Mouse (Mus musculus): Measurements from ENCODE around the gene Slc10a6. TPM values are rescaled to one million over a fixed set of nuclear protein-coding genes. Genes with fewer than 3 reads are reported as not detected.

Gene Slc10a6
- total RNA-seq, 2 experiments from 2014 or later, result 0.29 to 0.59 TPM

GRCm38 (mm10) chr5:103620301-103620973, 8.8 kb downstream of the Slc10a6 start:
- no peak for DNase-seq (ENCODE audit: low spot score in 2 of 2)

- DNase-seq (ENCODE audit: low spot score in 2 of 2), result no peak
These were observed 12.0 kb downstream of the Slc10a6 start for GRCm38 (mm10) chr5:103617191-103617590.

- no peak for DNase-seq (ENCODE audit: low spot score in 2 of 2)
These were observed 14.8 kb downstream of the Slc10a6 start for GRCm38 (mm10) chr5:103614356-103614755.

- no peak for DNase-seq (ENCODE audit: low spot score in 2 of 2)
These were observed 16.9 kb downstream of the Slc10a6 start for GRCm38 (mm10) chr5:103612316-103612715.

GRCm38 (mm10) chr5:103610856-103611472, 18.2 kb downstream of the Slc10a6 start:
- no peak for DNase-seq (ENCODE audit: low spot score in 2 of 2)

GRCm38 (mm10) chr5:103610148-103610547, 19.1 kb downstream of the Slc10a6 start:
- no peak for DNase-seq (ENCODE audit: low spot score in 2 of 2)

- no peak for DNase-seq (ENCODE audit: low spot score in 2 of 2)
These were observed 23.5 kb downstream of the Slc10a6 start for GRCm38 (mm10) chr5:103605707-103606106.

GRCm38 (mm10) chr5:103603115-103603893, 25.9 kb downstream of the Slc10a6 start:
- peak in 1 of 2 experiments; percentile 37 for DNase-seq (ENCODE audit: low spot score in 2 of 2)

- DNase-seq (ENCODE audit: low spot score in 2 of 2), result peak in 1 of 2 experiments; percentile 39
These were observed 30.3 kb downstream of the Slc10a6 start for GRCm38 (mm10) chr5:103598881-103599280.

- no peak for DNase-seq (ENCODE audit: low spot score in 2 of 2)
These were observed 30.9 kb downstream of the Slc10a6 start for GRCm38 (mm10) chr5:103598264-103598663.

GRCm38 (mm10) chr5:103597604-103598003, 31.6 kb downstream of the Slc10a6 start:
- no peak for DNase-seq (ENCODE audit: low spot score in 2 of 2)

GRCm38 (mm10) chr5:103596467-103597146, 32.6 kb downstream of the Slc10a6 start:
- no peak for DNase-seq (ENCODE audit: low spot score in 2 of 2)

GRCm38 (mm10) chr5:103595394-103596226, 33.6 kb downstream of the Slc10a6 start:
- DNase-seq (ENCODE audit: low spot score in 2 of 2), result no peak

GRCm38 (mm10) chr5:103593575-103593974, 35.6 kb downstream of the Slc10a6 start:
- DNase-seq (ENCODE audit: low spot score in 2 of 2), result no peak

- DNase-seq (ENCODE audit: low spot score in 2 of 2), result no peak
These were observed 36.5 kb downstream of the Slc10a6 start for GRCm38 (mm10) chr5:103592706-103593105.

- DNase-seq (ENCODE audit: low spot score in 2 of 2), result no peak
These were observed 37.4 kb downstream of the Slc10a6 start for GRCm38 (mm10) chr5:103591846-103592245.

GRCm38 (mm10) chr5:103587219-103587618, 42.0 kb downstream of the Slc10a6 start:
- no peak for DNase-seq (ENCODE audit: low spot score in 2 of 2)

- no peak for DNase-seq (ENCODE audit: low spot score in 2 of 2)
These were observed 49.4 kb downstream of the Slc10a6 start for GRCm38 (mm10) chr5:103579680-103580420.

GRCm38 (mm10) chr5:103569446-103569845, 59.8 kb downstream of the Slc10a6 start:
- no peak for DNase-seq (ENCODE audit: low spot score in 2 of 2)

- DNase-seq (ENCODE audit: low spot score in 2 of 2), result no peak
These were observed 61.2 kb downstream of the Slc10a6 start for GRCm38 (mm10) chr5:103568034-103568433.
